13 mouse cellular contexts compared by ENCODE assay signal in genomic region chr19:52623496-52623895, GRCm38 (mm10).
A peak's percentile ranks its signal among the peaks of the same experiment; 100 is the strongest.
DNase-seq lines count a peak whose midpoint lies in the region; ATAC-seq and TF ChIP-seq lines count a peak whose summit lies in the region.
"Had no signal": no experiment of that assay in that cellular context is flagged by ENCODE, and none has a peak within 500 bp of the region (broad histone marks: within the 10 kb centered on the region; RNA-seq: fewer than 3 reads in every experiment).

No protein-coding gene starts in this region.

- no peak for ATAC-seq in forebrain, embryonic 14.5 days
- ATAC-seq in midbrain, postnatal 0 days (ENCODE audit: low FRiP score) = no peak
- ATAC-seq in midbrain, embryonic 13.5 days = no peak
- ATAC-seq in stomach, postnatal 0 days (ENCODE audit: low FRiP score, low TSS enrichment) = no peak

- no peaks in the 10 kb centered on the region for H3K9me3 ChIP-seq in forebrain, embryonic 14.5 days (replicated peaks; ENCODE audit: control insufficient read depth, low read length)
- H3K9me3 ChIP-seq in forebrain, embryonic 10.5 days = no peaks in the 10 kb centered on the region
- no peaks in the 10 kb centered on the region for H3K9me3 ChIP-seq in midbrain, postnatal 0 days (ENCODE audit: low read length)
- H3K9me3 ChIP-seq in midbrain, embryonic 13.5 days = no peaks in the 10 kb centered on the region
- H3K9me3 ChIP-seq in stomach, postnatal 0 days (ENCODE audit: control insufficient read depth, low read length) = no peaks in the 10 kb centered on the region
- H3K9me3 ChIP-seq: limb, embryonic 13.5 days had no signal

- H3K36me3 ChIP-seq in forebrain, embryonic 14.5 days (ENCODE audit: control insufficient read depth, insufficient read depth, low read length) = no peaks in the 10 kb centered on the region
- H3K36me3 ChIP-seq in forebrain, embryonic 10.5 days (replicated peaks) = no peaks in the 10 kb centered on the region
- H3K36me3 ChIP-seq in midbrain, postnatal 0 days (ENCODE audit: insufficient read depth, low read length) = no peaks in the 10 kb centered on the region
- no peaks in the 10 kb centered on the region for H3K36me3 ChIP-seq in midbrain, embryonic 13.5 days
- H3K36me3 ChIP-seq in stomach, postnatal 0 days (ENCODE audit: control insufficient read depth, insufficient read depth, low read length) = no peaks in the 10 kb centered on the region
- H3K36me3 ChIP-seq: limb, embryonic 13.5 days had no signal

- peak; percentile 59 for TF ChIP-seq CTCF in midbrain, postnatal 0 days (IDR thresholded peaks at IDR 0.05)
- TF ChIP-seq CTCF in stomach, postnatal 0 days (IDR thresholded peaks at IDR 0.05; ENCODE audit: low read depth) = peak; percentile 60

- H3K27me3 ChIP-seq in forebrain, embryonic 14.5 days (replicated peaks; ENCODE audit: control insufficient read depth, insufficient read depth, low read length) = no peaks in the 10 kb centered on the region
- H3K27me3 ChIP-seq in forebrain, embryonic 10.5 days (ENCODE audit: poor library complexity, severe bottlenecking) = no peaks in the 10 kb centered on the region
- no peaks in the 10 kb centered on the region for H3K27me3 ChIP-seq in midbrain, postnatal 0 days (ENCODE audit: insufficient read depth, low read length)
- no peaks in the 10 kb centered on the region for H3K27me3 ChIP-seq in midbrain, embryonic 13.5 days
- no peaks in the 10 kb centered on the region for H3K27me3 ChIP-seq in stomach, postnatal 0 days (ENCODE audit: control insufficient read depth, insufficient read depth, low read length)
- H3K27me3 ChIP-seq: limb, embryonic 13.5 days had no signal

- H3K4me1 ChIP-seq in forebrain, embryonic 14.5 days (ENCODE audit: control insufficient read depth, insufficient read depth, low read length) = no peaks in the 10 kb centered on the region
- 0 out of 2 replicates have a peak, but pooled peaks cover 4% of the 10 kb centered on the region for H3K4me1 ChIP-seq in forebrain, embryonic 10.5 days
- no peaks in the 10 kb centered on the region for H3K4me1 ChIP-seq in midbrain, postnatal 0 days (ENCODE audit: insufficient read depth, low read length)
- no peaks in the 10 kb centered on the region for H3K4me1 ChIP-seq in midbrain, embryonic 13.5 days (replicated peaks)
- H3K4me1 ChIP-seq in stomach, postnatal 0 days (replicated peaks; ENCODE audit: control insufficient read depth, insufficient read depth) = no peaks in the 10 kb centered on the region
- H3K4me1 ChIP-seq: limb, embryonic 13.5 days had no signal

- H3K9ac ChIP-seq in forebrain, embryonic 14.5 days (ENCODE audit: low read length) = no peak overlapping the region
- no peak overlapping the region for H3K9ac ChIP-seq in midbrain, postnatal 0 days (replicated peaks; ENCODE audit: low read length, poor library complexity, severe bottlenecking)
- H3K9ac ChIP-seq in midbrain, embryonic 13.5 days (replicated peaks) = no peak overlapping the region
- H3K9ac ChIP-seq in stomach, postnatal 0 days (ENCODE audit: low read length) = no peak overlapping the region
- H3K9ac ChIP-seq: limb, embryonic 13.5 days had no signal

- peak; percentile 28 for DNase-seq in forebrain, embryonic 14.5 days (ENCODE audit: low spot score)
- DNase-seq in forebrain, embryonic 10.5 days (ENCODE audit: extremely low spot score, low spot score) = no peak
- peak; percentile 14 for DNase-seq in layer of hippocampus, adult 11-12 months (ENCODE audit: low spot score)
- no peak for DNase-seq in layer of hippocampus, postnatal 25 days (ENCODE audit: extremely low spot score in 1 of 2, low spot score in 1 of 2)
- DNase-seq in midbrain, postnatal 0 days (ENCODE audit: low spot score) = no peak
- DNase-seq in stomach, postnatal 0 days (ENCODE audit: low spot score) = no peak
- DNase-seq in urinary bladder, postnatal 4 days (ENCODE audit: low spot score in 2 of 2) = no peak
- DNase-seq: cerebellum, adult 9-11 months; heart, postnatal 4 days; kidney, postnatal 25 days; thymus, adult 2 months had no signal

- H3K4me2 ChIP-seq in forebrain, embryonic 14.5 days (ENCODE audit: low read length) = no peak overlapping the region
- no peak overlapping the region for H3K4me2 ChIP-seq in midbrain, postnatal 0 days (ENCODE audit: low read depth, low read length, poor library complexity, severe bottlenecking)
- H3K4me2 ChIP-seq in midbrain, embryonic 13.5 days (replicated peaks) = no peak overlapping the region
- H3K4me2 ChIP-seq in stomach, postnatal 0 days (replicated peaks; ENCODE audit: low read depth) = no peak overlapping the region
- H3K4me2 ChIP-seq: limb, embryonic 13.5 days had no signal

- H3K27ac ChIP-seq in forebrain, embryonic 14.5 days (ENCODE audit: low read depth, low read length) = no peak overlapping the region
- no peak overlapping the region for H3K27ac ChIP-seq in forebrain, embryonic 10.5 days
- no peak overlapping the region for H3K27ac ChIP-seq in midbrain, postnatal 0 days (ENCODE audit: low read depth, low read length)
- no peak overlapping the region for H3K27ac ChIP-seq in midbrain, embryonic 13.5 days
- no peak overlapping the region for H3K27ac ChIP-seq in stomach, postnatal 0 days (replicated peaks)
- H3K27ac ChIP-seq: limb, embryonic 13.5 days had no signal

- H3K4me3 ChIP-seq in forebrain, embryonic 14.5 days (ENCODE audit: low read depth, low read length) = no peak overlapping the region
- no peak overlapping the region for H3K4me3 ChIP-seq in forebrain, embryonic 10.5 days
- H3K4me3 ChIP-seq in midbrain, postnatal 0 days (ENCODE audit: low read depth, low read length) = no peak overlapping the region
- H3K4me3 ChIP-seq in midbrain, embryonic 13.5 days (replicated peaks) = no peak overlapping the region
- H3K4me3 ChIP-seq in stomach, postnatal 0 days (ENCODE audit: low read depth, low read length) = no peak overlapping the region
- H3K4me3 ChIP-seq: limb, embryonic 13.5 days had no signal

- no peak for TF ChIP-seq EP300 in stomach, postnatal 0 days (optimal IDR thresholded peaks at IDR 0.05)

Comparison
In these comparisons a context has a peak if more than half of its experiments do, and no peak if none do; other contexts are left out.
1. DNase-seq: peak in forebrain, embryonic 14.5 days (single experiment) and layer of hippocampus, adult 11-12 months (single experiment); none in forebrain, embryonic 10.5 days (single experiment), layer of hippocampus, postnatal 25 days (0 of 2), midbrain, postnatal 0 days (single experiment), stomach, postnatal 0 days (single experiment) and urinary bladder, postnatal 4 days (0 of 2).